Mouse (Mus musculus): Measurements from ENCODE around the gene Wrap53. TPM values are rescaled to one million over a fixed set of nuclear protein-coding genes. Genes with fewer than 3 reads are reported as not detected.
"Not testable (repeated sequence)": the region's sequence is repeated elsewhere in the genome, so short reads cannot be mapped to it uniquely, and the experiment has no call there.

Wrap53 gene
- total and polyA plus RNA-seq, 3 experiments = 18.5 to 24.5 TPM; not detected in 1

GRCm38 (mm10) chr11:69530281-69530680, 49.8 kb downstream of the Wrap53 start:
- not testable (repeated sequence) for H3K79me2 ChIP-seq (ENCODE audit: control insufficient read depth, insufficient read depth, low read length, poor library complexity); H3K9ac ChIP-seq (ENCODE audit: control insufficient read depth, low read depth, low read length, poor library complexity, severe bottlenecking); DNase-seq (ENCODE audit: low read depth, low spot score); H3K27ac ChIP-seq (ENCODE audit: control insufficient read depth, low read depth, low read length); H3K4me3 ChIP-seq (ENCODE audit: control insufficient read depth in 1 of 2, insufficient read depth in 1 of 2, low read depth in 2 of 2, low read length in 2 of 2); H3K27me3 ChIP-seq (ENCODE audit: control insufficient read depth in 1 of 2, insufficient read depth in 2 of 2, low read length in 2 of 2); H3K9me3 ChIP-seq (replicated peaks; ENCODE audit: insufficient read depth, low read length); H3K4me1 ChIP-seq (ENCODE audit: control insufficient read depth in 1 of 2, insufficient read depth in 2 of 2, low read length in 2 of 2); H3K36me3 ChIP-seq (ENCODE audit: control insufficient read depth in 1 of 2, insufficient read depth in 2 of 2, low read length in 2 of 2)
- peak; percentile 59 for TF ChIP-seq ZNF384 (IDR thresholded peaks at IDR 0.05; ENCODE audit: low read depth, low read length)
- peak in 1 of 3 experiments; percentile 12; a peak in 1 of 6 replicates for TF ChIP-seq CTCF (IDR thresholded peaks at IDR 0.05 in 2 of 3, conservative IDR thresholded peaks at IDR 0.05 in 1 of 3; ENCODE audit: control insufficient read depth in 1 of 3, insufficient read depth in 1 of 3, low read depth in 2 of 3, low read length in 3 of 3, poor library complexity in 1 of 3, severe bottlenecking in 1 of 3)
- peak; percentile 88 for TF ChIP-seq TBP (IDR thresholded peaks at IDR 0.05; ENCODE audit: low read depth, low read length)

GRCm38 (mm10) chr11:69528031-69528390, 52.0 kb downstream of the Wrap53 start:
- H3K4me3 ChIP-seq (ENCODE audit: control insufficient read depth in 1 of 2, insufficient read depth in 1 of 2, low read depth in 2 of 2, low read length in 2 of 2) = no peak overlapping the region
- TF ChIP-seq ETS1 (IDR thresholded peaks at IDR 0.05; ENCODE audit: low read depth, low read length) (no peak), MAFK (IDR thresholded peaks at IDR 0.05; ENCODE audit: borderline replicate concordance, low read depth, low read length) (no peak), NELFE (IDR thresholded peaks at IDR 0.05; ENCODE audit: low read depth, low read length) (no peak), KAT2A (conservative IDR thresholded peaks at IDR 0.05; ENCODE audit: low read depth, low read length) (no peak), POLR2A (IDR thresholded peaks at IDR 0.05; ENCODE audit: control insufficient read depth in 1 of 2, insufficient read depth in 1 of 2, low read depth in 1 of 2, low read length in 2 of 2, poor library complexity in 1 of 2) (no peak), POLR2AphosphoS5 (IDR thresholded peaks at IDR 0.05; ENCODE audit: borderline replicate concordance, low read depth, low read length) (no peak), USF2 (IDR thresholded peaks at IDR 0.05; ENCODE audit: borderline replicate concordance in 1 of 2, insufficient read depth in 1 of 2, low read depth in 1 of 2, low read length in 2 of 2) (no peak), GATA1 (IDR thresholded peaks at IDR 0.05; ENCODE audit: low read depth, low read length) (no peak), RCOR1 (IDR thresholded peaks at IDR 0.05; ENCODE audit: low read depth, low read length) (no peak), TAL1 (IDR thresholded peaks at IDR 0.05; ENCODE audit: low read length) (no peak), MXI1 (IDR thresholded peaks at IDR 0.05; ENCODE audit: low read depth, low read length) (no peak), ZKSCAN1 (IDR thresholded peaks at IDR 0.05; ENCODE audit: low read depth, low read length) (no peak), ZC3H11A (IDR thresholded peaks at IDR 0.05; ENCODE audit: low read depth, low read length) (no peak), HCFC1 (IDR thresholded peaks at IDR 0.05; ENCODE audit: low read depth, low read length) (no peak), CHD1 (IDR thresholded peaks at IDR 0.05; ENCODE audit: low read depth, low read length) (no peak)
- DNase-seq (ENCODE audit: low read depth, low spot score) = no peak
- peaks cover 4 to 19% of the 10 kb centered on the region in 2 experiments for H3K27me3 ChIP-seq (ENCODE audit: control insufficient read depth in 1 of 2, insufficient read depth in 2 of 2, low read length in 2 of 2)
- H3K9me3 ChIP-seq (replicated peaks; ENCODE audit: insufficient read depth, low read length) = no peaks in the 10 kb centered on the region
- H3K27ac ChIP-seq (ENCODE audit: control insufficient read depth, low read depth, low read length) = no peak overlapping the region
- H3K79me2 ChIP-seq (ENCODE audit: control insufficient read depth, insufficient read depth, low read length, poor library complexity) = no peaks in the 10 kb centered on the region
- H3K4me1 ChIP-seq (ENCODE audit: control insufficient read depth in 1 of 2, insufficient read depth in 2 of 2, low read length in 2 of 2) = no peaks in the 10 kb centered on the region
- H3K36me3 ChIP-seq (ENCODE audit: control insufficient read depth in 1 of 2, insufficient read depth in 2 of 2, low read length in 2 of 2) = no peaks in the 10 kb centered on the region
- H3K9ac ChIP-seq (ENCODE audit: control insufficient read depth, low read depth, low read length, poor library complexity, severe bottlenecking) = no peak overlapping the region

Measured in MEL (cell line).